Mouse (Mus musculus) ES-Bruce4 (cell line): Measurements from ENCODE around the gene Sap18b.

Source experiments
- CTCF ChIP-seq: IDR thresholded peaks from one replicate; pipeline ENCODE4 v1.8.1; 2011; ENCODE audit warnings: low read depth, low read length
- EP300 ChIP-seq: IDR thresholded peaks from 2 replicates; pipeline ENCODE4 v1.6.1; 2011; ENCODE audit warnings: low read depth, low read length; ENCODE audit not compliant: insufficient read depth
- POLR2A ChIP-seq: IDR thresholded peaks from one replicate; pipeline ENCODE4 v1.8.1; 2011; ENCODE audit warnings: low read length; ENCODE audit not compliant: insufficient read depth

DNA sequence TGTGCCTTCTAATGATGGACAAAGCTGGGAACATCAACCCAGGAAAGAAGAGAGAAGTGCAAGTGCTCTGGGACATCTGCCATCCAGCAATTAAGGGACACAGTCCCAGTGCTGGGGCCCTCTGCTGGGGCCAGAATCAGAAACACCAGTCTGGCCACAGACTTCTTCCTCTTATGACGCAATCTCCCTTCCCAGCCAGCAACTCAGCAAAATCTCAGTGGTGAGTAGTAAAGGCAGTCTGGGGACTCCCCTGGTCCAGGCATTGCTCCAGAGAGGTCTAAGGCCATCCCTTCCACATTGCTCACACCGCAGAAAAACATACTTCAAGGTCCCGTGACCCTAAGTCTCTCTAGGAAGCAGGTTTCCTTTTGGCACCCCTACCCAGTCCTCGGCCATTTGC is 27.1 kb downstream of the Sap18b start:
- TF ChIP-seq POLR2A, result no peak
- no peak for TF ChIP-seq EP300
- TF ChIP-seq CTCF, result no peak
